Mouse (Mus musculus) right cerebral cortex, postnatal 36 days (tissue): ENCODE data around the gene Atp8a2.
"Not testable (repeated sequence)": the region's sequence is repeated elsewhere in the genome, so short reads cannot be mapped to it uniquely, and the experiment has no call there.

Source experiments
- DNase-seq, 2 experiments: peaks; one replicate each; pipeline ENCODE4 v3.0.0; 2022; ENCODE audit warnings: low spot score in 2 of 2, mixed read lengths in 1 of 2

Atp8a2 gene

GRCm38 (mm10) chr14:59648611-59649010 is 548.4 kb downstream of the Atp8a2 start:
- no peak for DNase-seq

- no peak for DNase-seq
Observed at GRCm38 (mm10) chr14:59646826-59647697, 549.9 kb downstream of the Atp8a2 start.

GRCm38 (mm10) chr14:59644896-59645295 is 552.1 kb downstream of the Atp8a2 start:
- DNase-seq = no peak

- DNase-seq = no peak
Observed at GRCm38 (mm10) chr14:59644166-59644565, 552.8 kb downstream of the Atp8a2 start.

GRCm38 (mm10) chr14:59643582-59643981 is 553.4 kb downstream of the Atp8a2 start:
- no peak for DNase-seq

GRCm38 (mm10) chr14:59641856-59642255 is 555.1 kb downstream of the Atp8a2 start:
- no peak for DNase-seq

- DNase-seq = no peak
Observed at GRCm38 (mm10) chr14:59638906-59639703, 557.9 kb downstream of the Atp8a2 start.

GRCm38 (mm10) chr14:59633988-59634387 is 563.0 kb downstream of the Atp8a2 start:
- DNase-seq = no peak

- no peak for DNase-seq
Observed at GRCm38 (mm10) chr14:59633295-59633898, 563.6 kb downstream of the Atp8a2 start.

- DNase-seq = no peak
Observed at GRCm38 (mm10) chr14:59632067-59632466, 564.9 kb downstream of the Atp8a2 start.

- DNase-seq = no peak
Observed at GRCm38 (mm10) chr14:59630096-59630495, 566.9 kb downstream of the Atp8a2 start.

GRCm38 (mm10) chr14:59629308-59629707 is 567.7 kb downstream of the Atp8a2 start:
- no peak for DNase-seq

GRCm38 (mm10) chr14:59627823-59628222 is 569.2 kb downstream of the Atp8a2 start:
- no peak for DNase-seq

GRCm38 (mm10) chr14:59627142-59627680 is 569.8 kb downstream of the Atp8a2 start:
- DNase-seq = no peak

- no peak for DNase-seq
Observed at GRCm38 (mm10) chr14:59626711-59627110, 570.3 kb downstream of the Atp8a2 start.

GRCm38 (mm10) chr14:59625806-59626364 is 571.1 kb downstream of the Atp8a2 start:
- DNase-seq = no peak

- DNase-seq = peak; percentile 38 to 55
Observed at GRCm38 (mm10) chr14:59625158-59625805, 571.7 kb downstream of the Atp8a2 start, which contains the start of gene Shisa2. Shisa2 (plus strand) TSS chr14:59625308.

GRCm38 (mm10) chr14:59624326-59624885 is 572.6 kb downstream of the Atp8a2 start:
- DNase-seq = no peak

GRCm38 (mm10) chr14:59616802-59617201 is 580.2 kb downstream of the Atp8a2 start:
- DNase-seq = no peak

GRCm38 (mm10) chr14:59614149-59614548 is 582.8 kb downstream of the Atp8a2 start:
- DNase-seq = not testable (repeated sequence)
